Mouse (Mus musculus): ENCODE results near the gene Abhd12.

- TF ChIP-seq CTCF (IDR thresholded peaks at IDR 0.05; ENCODE audit: control insufficient read depth, insufficient read depth, insufficient replicate concordance, low read depth, low read length) (no peak), POLR2A (IDR thresholded peaks at IDR 0.05; ENCODE audit: control insufficient read depth, low read depth, low read length) (no peak)
Measured at GRCm38 (mm10) chr2:150922165-150922564, 17.6 kb upstream of the Abhd12 start.
